Mouse (Mus musculus): ENCODE measurements at regions not wholly inside any gene's neighbourhood (a gene's known extent, or its start where the extent isn't known, plus 50 kb on each side); places are given as distances from the start of the nearest gene placed in this dataset.

DNA sequence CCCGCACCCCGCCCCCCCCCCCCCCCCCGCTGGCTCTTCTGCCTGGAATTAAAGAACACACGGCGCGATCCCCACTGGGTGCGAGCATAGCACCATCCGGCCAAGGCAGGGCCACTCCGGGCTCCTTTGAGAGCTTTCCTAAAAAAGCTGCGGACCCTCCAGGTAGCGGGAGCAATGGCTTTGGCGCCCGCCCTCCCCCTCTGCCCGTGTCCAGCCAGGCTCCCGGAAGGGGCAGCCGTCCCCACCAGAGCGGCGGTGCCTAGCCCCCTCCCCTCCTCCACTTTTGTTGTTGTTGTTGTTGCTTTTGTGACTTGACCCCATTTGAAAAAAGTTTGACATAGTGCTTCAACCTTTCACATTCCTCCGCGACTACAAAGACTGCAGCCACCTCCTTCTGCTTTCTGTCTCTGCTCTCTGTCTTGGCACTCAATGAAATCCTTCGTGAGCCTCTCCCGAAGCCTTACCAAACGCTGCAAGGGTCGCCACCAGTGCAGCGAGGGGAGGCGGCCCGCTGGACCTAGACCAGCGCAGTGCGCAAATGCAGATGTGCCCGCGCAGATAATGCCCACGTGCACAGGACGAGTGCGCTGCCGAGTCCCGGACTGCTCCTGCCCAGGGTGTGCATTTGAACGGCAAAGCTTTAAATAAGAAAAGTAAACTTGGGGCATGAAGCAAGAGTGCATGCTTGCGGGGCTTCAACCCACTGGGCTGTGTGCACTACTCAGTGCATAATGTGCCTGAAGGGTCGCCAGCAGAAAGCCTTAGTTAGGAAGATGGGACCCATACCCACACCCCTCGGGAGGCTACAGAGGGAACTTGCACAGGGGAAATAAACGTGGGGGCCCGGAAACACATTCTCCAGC is 179.0 kb upstream of the Xlr start:
- Histone ChIP-seq H3K36me3 (ENCODE audit: insufficient read depth, low read length) (no peaks in the 10 kb centered on the region), H3K27ac (no peak overlapping the region), H3K27me3 (ENCODE audit: insufficient read depth, low read length) (no peaks in the 10 kb centered on the region), H3K4me2 (ENCODE audit: low read depth, low read length) (peak overlapping the region; percentile 66), H3K9me3 (ENCODE audit: low read length) (no peaks in the 10 kb centered on the region), H3K4me3 (ENCODE audit: low read length) (peak overlapping the region; percentile 39), H3K9ac (replicated peaks; ENCODE audit: low read length) (no peak overlapping the region), H3K4me1 (ENCODE audit: insufficient read depth, low read length) (no peaks in the 10 kb centered on the region)
- DNase-seq (ENCODE audit: low spot score) (no peak), ATAC-seq (no peak)
- TF ChIP-seq CTCF (IDR thresholded peaks at IDR 0.05; ENCODE audit: low read depth) = no peak
- WGBS = 24% methylated on average over 35 of the region's 42 CpGs

DNA sequence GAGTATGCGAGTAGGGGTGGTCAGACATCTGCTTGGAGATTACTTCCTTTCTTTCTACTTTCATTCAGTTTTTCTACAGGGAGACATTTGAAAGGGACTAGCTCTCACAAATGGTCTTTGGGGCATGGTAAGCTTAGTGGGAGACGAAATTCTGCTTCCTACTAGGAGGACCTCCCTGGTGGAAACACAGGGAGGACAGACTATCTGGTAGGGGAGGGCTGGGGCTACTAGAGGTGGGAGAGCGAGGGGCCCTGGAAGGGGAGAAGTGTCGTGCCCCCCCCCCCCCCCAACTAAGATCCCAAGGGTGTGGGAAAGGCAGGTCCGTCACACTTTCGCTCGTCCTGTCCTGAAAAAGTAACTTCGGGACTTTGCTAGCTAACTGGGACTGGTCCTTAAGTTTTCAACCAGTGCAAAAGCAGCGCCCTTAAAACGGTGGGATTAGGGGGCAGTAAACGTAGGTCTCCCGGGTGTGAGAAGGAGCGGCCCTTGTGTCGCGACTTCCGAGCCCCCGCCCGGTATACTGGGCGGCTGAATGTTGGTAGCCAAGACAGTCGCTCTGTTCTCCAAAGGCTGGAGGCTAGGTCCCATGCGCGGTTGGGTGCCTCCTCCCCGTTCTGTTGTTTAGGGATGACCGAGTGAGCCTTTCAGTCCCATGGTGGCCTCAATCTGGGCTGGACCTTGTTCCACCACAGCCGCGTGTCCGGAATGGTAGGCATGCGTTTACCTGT is 178.2 kb upstream of the Xlr start:
- peak overlapping the region; percentile 66 for H3K4me2 ChIP-seq (ENCODE audit: low read depth, low read length)
- 21% methylated on average over 28 of the region's 28 CpGs for WGBS
- DNase-seq (ENCODE audit: low spot score) (no peak), ATAC-seq (no peak)
- H3K27ac ChIP-seq = no peak overlapping the region
- peak overlapping the region; percentile 39 for H3K4me3 ChIP-seq (ENCODE audit: low read length)
- no peaks in the 10 kb centered on the region for H3K27me3 ChIP-seq (ENCODE audit: insufficient read depth, low read length)
- H3K9ac ChIP-seq (replicated peaks; ENCODE audit: low read length) = no peak overlapping the region
- no peaks in the 10 kb centered on the region for H3K9me3 ChIP-seq (ENCODE audit: low read length)
- H3K4me1 ChIP-seq (ENCODE audit: insufficient read depth, low read length) = no peaks in the 10 kb centered on the region
- no peak for TF ChIP-seq CTCF (IDR thresholded peaks at IDR 0.05; ENCODE audit: low read depth)
- H3K36me3 ChIP-seq (ENCODE audit: insufficient read depth, low read length) = no peaks in the 10 kb centered on the region

DNA sequence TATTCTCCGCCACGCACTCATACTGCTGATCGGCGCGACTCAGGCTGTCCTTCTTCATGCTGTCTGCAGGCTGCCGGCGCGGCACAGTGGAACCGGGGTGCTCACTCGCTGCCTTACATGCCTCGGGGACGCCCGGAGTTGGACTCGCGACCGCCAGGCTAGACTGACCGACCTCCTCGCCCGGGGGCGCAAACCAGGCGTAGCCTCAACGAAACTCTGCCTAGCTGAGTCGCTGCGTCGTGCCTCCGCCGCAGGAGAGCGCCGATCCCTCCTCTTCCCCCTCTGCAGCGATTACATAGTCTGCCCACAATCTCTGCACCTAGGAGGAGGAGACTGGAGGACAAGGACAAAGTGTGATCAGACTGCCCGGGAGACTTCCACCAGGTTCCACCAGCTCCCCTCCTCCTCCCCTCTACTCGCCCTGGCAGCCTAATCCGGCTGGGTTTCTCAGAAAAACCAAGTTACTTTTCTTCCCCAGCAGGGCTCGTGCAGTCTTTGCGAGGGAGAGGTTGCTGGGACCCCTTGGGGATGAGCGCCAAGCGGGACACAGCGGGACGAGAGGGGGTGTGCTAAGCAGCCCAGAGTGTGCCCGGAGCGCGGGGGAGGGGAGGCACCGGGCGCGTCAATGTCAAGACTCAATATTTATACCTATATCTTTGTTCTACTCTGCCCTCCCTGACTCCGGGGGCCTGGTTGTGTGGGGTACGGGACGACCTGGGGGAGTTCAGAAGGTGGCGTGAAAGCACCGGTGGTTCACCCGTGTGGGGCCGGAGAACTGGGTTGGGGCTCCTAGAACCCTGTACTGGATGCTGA is 177.4 kb upstream of the Xlr start:
- peak; percentile 40; the same call in 1 of the 2 replicates for ATAC-seq
- Histone ChIP-seq H3K36me3 (ENCODE audit: insufficient read depth, low read length) (no peaks in the 10 kb centered on the region), H3K4me3 (ENCODE audit: low read length) (peak overlapping the region; percentile 39), H3K9me3 (ENCODE audit: low read length) (no peaks in the 10 kb centered on the region), H3K4me2 (ENCODE audit: low read depth, low read length) (peak overlapping the region; percentile 66), H3K4me1 (ENCODE audit: insufficient read depth, low read length) (no peaks in the 10 kb centered on the region), H3K27ac (no peak overlapping the region), H3K9ac (replicated peaks; ENCODE audit: low read length) (no peak overlapping the region), H3K27me3 (ENCODE audit: insufficient read depth, low read length) (no peaks in the 10 kb centered on the region)
- TF ChIP-seq CTCF (IDR thresholded peaks at IDR 0.05; ENCODE audit: low read depth) = no peak
- 30% methylated on average over 52 of the region's 52 CpGs for WGBS
- DNase-seq (ENCODE audit: low spot score) = peak; percentile 1

Measured in hindbrain, postnatal 0 days (tissue).